Mouse (Mus musculus): ENCODE measurements at regions not wholly inside any gene's neighbourhood (a gene's known extent, or its start where the extent isn't known, plus 50 kb on each side); places are given as distances from the start of the nearest gene placed in this dataset.

GRCm38 (mm10) chr4:4674607-4675006 is 118.5 kb downstream of the Impad1 start:
- TF ChIP-seq CTCF (conservative IDR thresholded peaks at IDR 0.05; ENCODE audit: insufficient read depth, insufficient read length, low read depth, low read length) (no peak), POLR2A (IDR thresholded peaks at IDR 0.05; ENCODE audit: low read depth, low read length) (no peak)
